Mouse (Mus musculus) MEL (cell line): ENCODE measurements around the gene Gm6096. TPM values are rescaled to one million over a fixed set of nuclear protein-coding genes. Genes with fewer than 3 reads are reported as not detected.
A peak's percentile ranks its signal among the peaks of the same experiment; 100 is the strongest.

Experiments used
- DNase-seq: peaks from one replicate; pipeline ENCODE4 v3.0.0; 2011; ENCODE audit warnings: low read depth, low spot score
- H3K27ac ChIP-seq: 2 replicates; pipeline ENCODE4 v1.5.1; 2012; ENCODE audit warnings: low read depth, mild to moderate bottlenecking, control low read depth, low read length, moderate library complexity; ENCODE audit not compliant: control insufficient read depth
- H3K27me3 ChIP-seq, 2 experiments: fragments of 150-350 bp in 1 of 2; sonication (generic) in 1 of 2; 2 replicates each; pipeline ENCODE4 v1.6.1; 2012; ENCODE audit warnings: low read length in 2 of 2, mild to moderate bottlenecking in 2 of 2, improper control_type of control experiment in 1 of 2, moderate library complexity in 1 of 2; ENCODE audit not compliant: insufficient read depth in 2 of 2, control insufficient read depth in 1 of 2
- H3K36me3 ChIP-seq, 2 experiments: 2 replicates each; pipeline ENCODE4 v1.6.1; 2012 to 2014; ENCODE audit warnings: low read length in 2 of 2, improper control_type of control experiment in 1 of 2, inconsistent platforms in 1 of 2, mild to moderate bottlenecking in 1 of 2; ENCODE audit not compliant: insufficient read depth in 2 of 2, control insufficient read depth in 1 of 2
- H3K4me1 ChIP-seq, 2 experiments: fragments of 150-350 bp in 1 of 2; sonication (generic) in 1 of 2; 2 replicates each; pipeline ENCODE4 v1.6.1; 2012; ENCODE audit warnings: low read length in 2 of 2, improper control_type of control experiment in 1 of 2, mild to moderate bottlenecking in 1 of 2; ENCODE audit not compliant: insufficient read depth in 2 of 2, control insufficient read depth in 1 of 2
- H3K4me3 ChIP-seq, 2 experiments: fragments of 150-350 bp in 1 of 2; sonication (generic) in 1 of 2; 2 replicates each; pipeline ENCODE4 v1.5.1; 2012; ENCODE audit warnings: low read depth in 2 of 2, low read length in 2 of 2, mild to moderate bottlenecking in 2 of 2, moderate library complexity in 2 of 2, control low read depth in 1 of 2, improper control_type of control experiment in 1 of 2; ENCODE audit not compliant: control insufficient read depth in 1 of 2, insufficient read depth in 1 of 2
- H3K79me2 ChIP-seq: 2 replicates; pipeline ENCODE4 v1.6.1; 2012; ENCODE audit warnings: mild to moderate bottlenecking, low read length, moderate library complexity; ENCODE audit not compliant: control insufficient read depth, poor library complexity, insufficient read depth
- H3K9ac ChIP-seq: 2 replicates; pipeline ENCODE4 v1.6.1; 2012; ENCODE audit warnings: low read depth, mild to moderate bottlenecking, control low read depth, low read length, moderate library complexity; ENCODE audit not compliant: control insufficient read depth, poor library complexity, severe bottlenecking
- H3K9me3 ChIP-seq: fragments of 150-350 bp; sonication (generic); replicated peaks from 2 replicates; pipeline ENCODE4 v1.6.1; 2012; ENCODE audit warnings: mild to moderate bottlenecking, low read length, improper control_type of control experiment, moderate library complexity; ENCODE audit not compliant: insufficient read depth
- BHLHE40 ChIP-seq: IDR thresholded peaks from 2 replicates; pipeline ENCODE4 v1.6.1; 2012; ENCODE audit warnings: low read depth, mild to moderate bottlenecking, inconsistent platforms, low read length, improper control_type of control experiment, borderline replicate concordance
- CHD1 ChIP-seq: IDR thresholded peaks from 2 replicates; pipeline ENCODE4 v1.6.1; 2012; ENCODE audit warnings: low read depth, mild to moderate bottlenecking, inconsistent platforms, low read length, improper control_type of control experiment
- CHD2 ChIP-seq: IDR thresholded peaks from 2 replicates; pipeline ENCODE4 v1.6.1; 2011; ENCODE audit warnings: low read length, improper control_type of control experiment
- CTCF ChIP-seq, 3 experiments: IDR thresholded peaks in 2 of 3; conservative IDR thresholded peaks in 1 of 3; 2 replicates each; pipeline ENCODE4 v1.5.1; 2011 to 2012; ENCODE audit warnings: low read length in 3 of 3, low read depth in 2 of 3, mild to moderate bottlenecking in 2 of 3, improper control_type of control experiment in 1 of 3, inconsistent platforms in 1 of 3, mixed read lengths in 1 of 3, moderate library complexity in 1 of 3; ENCODE audit not compliant: control insufficient read depth in 1 of 3, insufficient read depth in 1 of 3, poor library complexity in 1 of 3, severe bottlenecking in 1 of 3
- EP300 ChIP-seq, 2 experiments: IDR thresholded peaks; 2 replicates each; pipeline ENCODE4 v1.6.1; 2011; ENCODE audit warnings: improper control_type of control experiment in 2 of 2, low read length in 2 of 2, low read depth in 1 of 2, mild to moderate bottlenecking in 1 of 2
- ETS1 ChIP-seq: IDR thresholded peaks from 2 replicates; pipeline ENCODE4 v1.6.1; 2012; ENCODE audit warnings: low read depth, mild to moderate bottlenecking, inconsistent platforms, low read length, improper control_type of control experiment, moderate library complexity
- GATA1 ChIP-seq: IDR thresholded peaks from 2 replicates; pipeline ENCODE4 v1.6.1; 2011; ENCODE audit warnings: low read depth, low read length, improper control_type of control experiment
- JUND ChIP-seq: IDR thresholded peaks from 2 replicates; pipeline ENCODE4 v1.6.1; 2011; ENCODE audit warnings: low read depth, mild to moderate bottlenecking, improper control_type of control experiment, low read length
- MAX ChIP-seq: IDR thresholded peaks from 2 replicates; pipeline ENCODE4 v1.6.1; 2011; ENCODE audit warnings: low read length, improper control_type of control experiment
- MEF2A ChIP-seq: IDR thresholded peaks from 2 replicates; pipeline ENCODE4 v1.6.1; 2014; ENCODE audit warnings: low read depth, mild to moderate bottlenecking, inconsistent platforms, low read length, improper control_type of control experiment; ENCODE audit not compliant: poor library complexity, insufficient replicate concordance, severe bottlenecking; ENCODE audit errors: extremely low read depth
- MYB ChIP-seq: IDR thresholded peaks from 2 replicates; pipeline ENCODE4 v1.6.1; 2011; ENCODE audit warnings: mild to moderate bottlenecking, low read depth, low read length, improper control_type of control experiment
- MYC ChIP-seq: IDR thresholded peaks from 2 replicates; pipeline ENCODE4 v1.6.1; 2011; ENCODE audit warnings: low read depth, mild to moderate bottlenecking, low read length, improper control_type of control experiment, moderate library complexity
- NRF1 ChIP-seq: IDR thresholded peaks from 2 replicates; pipeline ENCODE4 v1.6.1; 2014; ENCODE audit warnings: low read depth, mild to moderate bottlenecking, inconsistent platforms, low read length, improper control_type of control experiment, moderate library complexity; ENCODE audit not compliant: poor library complexity, insufficient read depth, severe bottlenecking
- POLR2AphosphoS5 ChIP-seq: IDR thresholded peaks from 2 replicates; pipeline ENCODE4 v1.6.1; 2012; ENCODE audit warnings: low read depth, borderline replicate concordance, mild to moderate bottlenecking, inconsistent platforms, low read length, moderate library complexity, mixed read lengths
- RCOR1 ChIP-seq: IDR thresholded peaks from 2 replicates; pipeline ENCODE4 v1.6.1; 2012; ENCODE audit warnings: low read depth, mild to moderate bottlenecking, inconsistent platforms, low read length, improper control_type of control experiment
- SIN3A ChIP-seq: IDR thresholded peaks from 2 replicates; pipeline ENCODE4 v1.6.1; 2012; ENCODE audit warnings: low read length, improper control_type of control experiment, inconsistent platforms
- SMC3 ChIP-seq: IDR thresholded peaks from 2 replicates; pipeline ENCODE4 v1.6.1; 2011; ENCODE audit warnings: low read depth, low read length, improper control_type of control experiment
- TAL1 ChIP-seq: IDR thresholded peaks from 2 replicates; pipeline ENCODE4 v1.6.1; 2012; ENCODE audit warnings: mild to moderate bottlenecking, inconsistent platforms, low read length, moderate library complexity, mixed read lengths
- UBTF ChIP-seq: IDR thresholded peaks from 2 replicates; pipeline ENCODE4 v1.6.1; 2012; ENCODE audit warnings: low read depth, mild to moderate bottlenecking, inconsistent platforms, low read length, improper control_type of control experiment, moderate library complexity, borderline replicate concordance; ENCODE audit not compliant: insufficient read depth
- USF1 ChIP-seq: IDR thresholded peaks from 2 replicates; pipeline ENCODE4 v1.6.1; 2014; ENCODE audit warnings: low read depth, mild to moderate bottlenecking, inconsistent platforms, low read length, improper control_type of control experiment, moderate library complexity
- ZKSCAN1 ChIP-seq: IDR thresholded peaks from 2 replicates; pipeline ENCODE4 v1.6.1; 2012; ENCODE audit warnings: low read depth, mild to moderate bottlenecking, inconsistent platforms, low read length, improper control_type of control experiment, moderate library complexity
- ZMIZ1 ChIP-seq: IDR thresholded peaks from 2 replicates; pipeline ENCODE4 v1.6.1; 2012; ENCODE audit warnings: low read depth, mild to moderate bottlenecking, inconsistent platforms, low read length, improper control_type of control experiment, moderate library complexity
- polyA plus RNA-seq, 2 experiments: library from polyadenylated mRNA; stranded (reverse) in 1 of 2; unstranded in 1 of 2; fragments of >175 nt in 1 of 2; fragments of >200 nt in 1 of 2; gene quantifications; 2 replicates each; pipeline versions ENCODE4 v1.2.1 to v1.2.4; 2012; ENCODE audit warnings: low replicate concordance in 2 of 2, low read depth in 1 of 2; ENCODE audit not compliant: insufficient read length in 2 of 2, insufficient read depth in 1 of 2, missing spikeins in 1 of 2
- total RNA-seq: library from RNA; depleted of rRNA; stranded (reverse); fragments of 300-350 nt; gene quantifications from 2 replicates; pipeline ENCODE4 v1.2.3, GENCODE M21; 2012

Gene Gm6096
- total and polyA plus RNA-seq, 3 experiments, result not detected

DNA sequence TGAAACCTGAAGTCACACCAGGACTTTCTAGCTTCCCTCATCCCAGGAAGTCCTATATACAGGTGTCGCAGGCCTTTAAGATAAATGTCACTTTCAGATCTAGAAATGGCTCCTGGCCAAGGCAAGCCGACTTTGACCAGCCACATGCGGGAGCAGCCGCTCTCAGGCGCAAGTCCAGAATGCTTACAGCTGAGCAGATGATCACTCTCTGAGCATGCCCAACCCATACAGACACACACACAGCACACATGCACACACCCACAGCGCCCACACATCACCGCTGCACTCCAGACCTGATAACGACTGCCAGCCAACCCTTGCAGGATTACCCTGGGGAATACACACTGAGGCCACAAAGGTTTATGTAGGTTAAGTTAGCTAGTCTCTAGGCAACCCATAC lies 24.8 kb upstream of the Gm6096 start (continued):
- TF ChIP-seq JUND (no peak), SIN3A (peak; percentile 78), UBTF (no peak), SMC3 (no peak), EP300 (IDR thresholded peaks at IDR 0.05; ENCODE audit: low read depth in 1 of 2, low read length in 2 of 2) (peak; percentile 22 to 24; a peak in 3 of 4 replicates), MYB (no peak), RCOR1 (no peak), CHD1 (no peak), CHD2 (no peak), ZMIZ1 (no peak), MYC (0 out of 2 replicates have a peak, but pooled peaks have one; percentile 39)

DNA sequence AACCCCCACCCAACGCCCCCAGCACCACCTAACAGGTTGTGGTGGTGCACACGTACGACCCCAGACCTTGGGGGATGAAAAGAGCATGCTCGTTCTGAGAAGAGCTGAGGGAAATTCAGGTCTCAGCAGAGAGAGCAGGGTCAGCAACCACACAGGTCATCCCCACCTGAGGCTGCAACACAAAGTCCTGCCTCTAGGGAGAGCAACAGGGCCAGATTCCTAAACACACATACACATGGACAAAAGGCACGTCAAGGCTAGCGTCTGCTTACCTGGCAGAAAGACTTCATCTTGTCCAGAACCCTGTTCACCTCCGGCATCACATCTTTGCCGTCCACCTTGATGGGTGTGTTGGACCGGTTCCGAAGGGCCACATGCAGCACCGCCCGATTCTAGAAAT lies 24.0 kb upstream of the Gm6096 start:
- peaks cover 7 to 28% of the 10 kb centered on the region in 2 experiments for H3K4me1 ChIP-seq
- no peak overlapping the region for H3K9ac ChIP-seq
- peaks cover 22 to 43% of the 10 kb centered on the region in 2 experiments for H3K36me3 ChIP-seq
- DNase-seq, result peak; percentile 12
- H3K9me3 ChIP-seq, result no peaks in the 10 kb centered on the region
- no peak overlapping the region for H3K27ac ChIP-seq
- TF ChIP-seq TAL1 (no peak), CTCF (IDR thresholded peaks at IDR 0.05 in 2 of 3, conservative IDR thresholded peaks at IDR 0.05 in 1 of 3; ENCODE audit: control insufficient read depth in 1 of 3, insufficient read depth in 1 of 3, low read depth in 2 of 3, low read length in 3 of 3, poor library complexity in 1 of 3, severe bottlenecking in 1 of 3) (peak in 1 of 3 experiments; percentile 26; a peak in 2 of 6 replicates), BHLHE40 (no peak)
- no peaks in the 10 kb centered on the region for H3K27me3 ChIP-seq
- peak overlapping the region in 1 of 2 experiments; percentile 8; a peak in 3 of 4 replicates for H3K4me3 ChIP-seq
- peaks cover 47% of the 10 kb centered on the region for H3K79me2 ChIP-seq

DNA sequence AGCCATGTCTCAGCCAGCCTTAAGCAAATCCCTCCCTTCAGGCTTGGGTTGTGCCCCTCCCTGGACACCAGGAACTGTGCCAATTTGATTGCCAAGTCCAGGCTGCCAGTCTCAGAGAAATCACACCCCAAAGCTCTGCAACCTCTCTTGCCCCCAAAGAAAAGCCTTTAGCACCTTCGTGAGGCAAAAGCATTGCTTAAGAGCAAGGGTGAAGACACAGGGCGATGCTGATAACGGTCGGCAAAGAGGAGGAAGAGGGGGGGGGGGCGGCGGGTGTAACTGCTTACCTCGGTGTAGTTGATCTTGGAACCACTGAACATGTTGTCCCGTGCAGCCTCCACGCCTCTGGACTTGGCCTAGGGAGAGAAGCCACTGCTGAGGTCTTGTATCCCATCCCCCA lies 22.2 kb upstream of the Gm6096 start:
- peaks cover 47% of the 10 kb centered on the region for H3K79me2 ChIP-seq
- no peaks in the 10 kb centered on the region for H3K9me3 ChIP-seq
- peak overlapping the region; percentile 37 for H3K9ac ChIP-seq
- H3K36me3 ChIP-seq, result peaks cover 27 to 31% of the 10 kb centered on the region in 2 experiments
- no peak for TF ChIP-seq EP300 (IDR thresholded peaks at IDR 0.05; ENCODE audit: low read depth in 1 of 2, low read length in 2 of 2)
- TF ChIP-seq UBTF, result no peak
- no peak for TF ChIP-seq GATA1
- TF ChIP-seq ZKSCAN1, result no peak
- TF ChIP-seq JUND, result no peak
- TF ChIP-seq POLR2AphosphoS5, result no peak
- TF ChIP-seq NRF1, result no peak
- TF ChIP-seq MYC, result no peak
- no peak for TF ChIP-seq USF1
- TF ChIP-seq MAX, result no peak
- no peak for TF ChIP-seq MYB
- no peak for TF ChIP-seq SIN3A
- TF ChIP-seq MEF2A, result no peak
- no peak for TF ChIP-seq ETS1
- H3K4me1 ChIP-seq, result peaks cover 9 to 28% of the 10 kb centered on the region in 2 experiments
- peak overlapping the region; percentile 32 to 47; a peak in 3 of 4 replicates for H3K4me3 ChIP-seq
- DNase-seq, result peak; percentile 17
- H3K27ac ChIP-seq, result no peak overlapping the region
- H3K27me3 ChIP-seq, result no peaks in the 10 kb centered on the region
